Mouse (Mus musculus): ENCODE data around the gene Cldn19.

- TF ChIP-seq CTCF (IDR thresholded peaks at IDR 0.05; ENCODE audit: borderline replicate concordance, insufficient read depth, low read depth, low read length) (no peak), POLR2A (IDR thresholded peaks at IDR 0.05; ENCODE audit: borderline replicate concordance, insufficient read depth, low read length) (no peak)
Observed at GRCm38 (mm10) chr4:119284861-119285260, 29.6 kb downstream of the Cldn19 start.

All from cerebellum, adult 2 months (tissue).